24 mouse cellular contexts compared by ENCODE assay signal in genomic region chr12:55455206-55455605, GRCm38 (mm10). TPM values are rescaled to one million over a fixed set of nuclear protein-coding genes. Genes with fewer than 3 reads are reported as not detected.
A peak's percentile ranks its signal among the peaks of the same experiment; 100 is the strongest.
DNase-seq lines count a peak whose midpoint lies in the region; ATAC-seq lines count a peak whose summit lies in the region.
"Had no signal": no experiment of that assay in that cellular context is flagged by ENCODE, and none has a peak within 500 bp of the region (broad histone marks: within the 10 kb centered on the region; RNA-seq: fewer than 3 reads in every experiment).

No protein-coding gene starts in this region.

- H3K4me3 ChIP-seq in forebrain, embryonic 14.5 days (ENCODE audit: low read depth, low read length) = no peak overlapping the region
- H3K4me3 ChIP-seq in forebrain, embryonic 10.5 days = no peak overlapping the region
- H3K4me3 ChIP-seq: embryonic facial prominence, embryonic 15.5 days; erythroblast, embryonic 14.5 days; heart, embryonic 10.5 days; hindbrain, embryonic 12.5 days had no signal

- ATAC-seq in forebrain, embryonic 14.5 days = no peak
- ATAC-seq in megakaryocyte progenitor cell, adult 5-6 weeks (replicated peaks; ENCODE audit: poor library complexity) = no peak
- ATAC-seq: activated CD4-positive, CD25-positive, alpha-beta regulatory T cell, adult 4 months; forebrain, embryonic 16.5 days; hindbrain, embryonic 16.5 days; inflammation-experienced regulatory T-cells, adult 6 months; Patski had no signal

- H3K9ac ChIP-seq in forebrain, embryonic 14.5 days (ENCODE audit: low read length) = no peak overlapping the region
- H3K9ac ChIP-seq: embryonic facial prominence, embryonic 15.5 days; hindbrain, embryonic 12.5 days had no signal

- DNase-seq in forebrain, embryonic 14.5 days (ENCODE audit: low spot score) = peak; percentile 33
- DNase-seq in forebrain, embryonic 10.5 days (ENCODE audit: extremely low spot score, low spot score) = no peak
- DNase-seq in right cerebral cortex, postnatal 4 days = peak; percentile 43
- no peak for DNase-seq in right cerebral cortex, postnatal 36 days (ENCODE audit: low spot score in 2 of 2)
- DNase-seq in NIH3T3 (ENCODE audit: low read depth) = peak; percentile 36
- DNase-seq: adrenal gland, adult 2 months; adrenal gland, postnatal 36 days; cerebellum, adult 11 months; cerebellum, adult 9-11 months; embryo, embryonic 11 days; gastrocnemius, postnatal 10 days; heart, adult 18-20 months; heart, postnatal 10 days; heart, postnatal 4 days had no signal

- H3K27ac ChIP-seq in forebrain, embryonic 14.5 days (ENCODE audit: low read depth, low read length) = no peak overlapping the region
- no peak overlapping the region for H3K27ac ChIP-seq in forebrain, embryonic 10.5 days
- H3K27ac ChIP-seq: embryonic facial prominence, embryonic 15.5 days; heart, embryonic 10.5 days; hindbrain, embryonic 12.5 days had no signal

- H3K4me1 ChIP-seq in forebrain, embryonic 14.5 days (ENCODE audit: control insufficient read depth, insufficient read depth, low read length) = no peaks in the 10 kb centered on the region
- H3K4me1 ChIP-seq in forebrain, embryonic 10.5 days = peaks cover 17% of the 10 kb centered on the region

- no peaks in the 10 kb centered on the region for H3K36me3 ChIP-seq in forebrain, embryonic 14.5 days (ENCODE audit: control insufficient read depth, insufficient read depth, low read length)
- no peaks in the 10 kb centered on the region for H3K36me3 ChIP-seq in forebrain, embryonic 10.5 days (replicated peaks)
- H3K36me3 ChIP-seq: embryonic facial prominence, embryonic 15.5 days; heart, embryonic 10.5 days; hindbrain, embryonic 12.5 days had no signal

- H3K4me2 ChIP-seq in forebrain, embryonic 14.5 days (ENCODE audit: low read length) = no peak overlapping the region
- H3K4me2 ChIP-seq: embryonic facial prominence, embryonic 15.5 days; hindbrain, embryonic 12.5 days had no signal

- 66% methylated on average over 9 of the region's 10 CpGs for WGBS in forebrain, embryonic 14.5 days
- 84% methylated on average over 10 of the region's 10 CpGs for WGBS in forebrain, embryonic 10.5 days

- H3K9me3 ChIP-seq in forebrain, embryonic 14.5 days (replicated peaks; ENCODE audit: control insufficient read depth, low read length) = no peaks in the 10 kb centered on the region
- H3K9me3 ChIP-seq in forebrain, embryonic 10.5 days = no peaks in the 10 kb centered on the region
- H3K9me3 ChIP-seq: embryonic facial prominence, embryonic 15.5 days; heart, embryonic 10.5 days; hindbrain, embryonic 12.5 days had no signal

- H3K27me3 ChIP-seq in forebrain, embryonic 14.5 days (replicated peaks; ENCODE audit: control insufficient read depth, insufficient read depth, low read length) = no peaks in the 10 kb centered on the region
- H3K27me3 ChIP-seq in forebrain, embryonic 10.5 days (ENCODE audit: poor library complexity, severe bottlenecking) = no peaks in the 10 kb centered on the region
- H3K27me3 ChIP-seq: embryonic facial prominence, embryonic 15.5 days; hindbrain, embryonic 12.5 days; Patski had no signal

RNA-seq across cellular contexts. Expression of gene Nfkbia, which starts 37.2 kb away (rescaled TPM):
- polyA plus RNA-seq in forebrain, embryonic 14.5 days (2014; fragmentation: Nextera tagmentation; extraction: Ambion mirVana) = 40.0 and 49.7 TPM in 2 replicates
- polyA plus RNA-seq in forebrain, embryonic 10.5 days (2016; fragmentation: Nextera tagmentation; extraction: Ambion mirVana) = 34.3 and 36.1 TPM in 2 replicates
- total RNA-seq in megakaryocyte progenitor cell, adult 5-6 weeks (2015) = 40.6 and 85.4 TPM in 2 replicates
- total RNA-seq in megakaryocyte progenitor cell, adult 5-6 weeks (2017) = 36.4 and 69.6 TPM in 2 replicates

Comparison
In these comparisons a context has a peak if more than half of its experiments do, and no peak if none do; other contexts are left out.
1. DNase-seq: peak in forebrain, embryonic 14.5 days (single experiment), right cerebral cortex, postnatal 4 days (single experiment) and NIH3T3 (single experiment); none in forebrain, embryonic 10.5 days (single experiment) and right cerebral cortex, postnatal 36 days (0 of 2).